11 mouse cellular contexts compared by ENCODE assay signal in genomic region chr9:21000811-21001210, GRCm38 (mm10). TPM values are rescaled to one million over a fixed set of nuclear protein-coding genes. Genes with fewer than 3 reads are reported as not detected.
DNase-seq lines count a peak whose midpoint lies in the region; ATAC-seq and TF ChIP-seq lines count a peak whose summit lies in the region.
"Had no signal": no experiment of that assay in that cellular context is flagged by ENCODE, and none has a peak within 500 bp of the region (broad histone marks: within the 10 kb centered on the region; RNA-seq: fewer than 3 reads in every experiment).

No protein-coding gene starts in this region.

- H3K4me3 ChIP-seq in heart, embryonic 11.5 days (ENCODE audit: low read depth, low read length), result no peak overlapping the region
- no peak overlapping the region for H3K4me3 ChIP-seq in E14TG2a.4 (replicated peaks; ENCODE audit: low read length)
- H3K4me3 ChIP-seq: midbrain, embryonic 15.5 days had no signal

- H3K27me3 ChIP-seq in heart, embryonic 11.5 days (ENCODE audit: control insufficient read depth, insufficient read depth, low read length), result no peaks in the 10 kb centered on the region
- no peaks in the 10 kb centered on the region for H3K27me3 ChIP-seq in E14TG2a.4 (ENCODE audit: insufficient read depth, low read length)
- H3K27me3 ChIP-seq: midbrain, embryonic 15.5 days had no signal

- no peaks in the 10 kb centered on the region for H3K9me3 ChIP-seq in heart, embryonic 11.5 days (replicated peaks; ENCODE audit: control insufficient read depth, low read length)
- no peaks in the 10 kb centered on the region for H3K9me3 ChIP-seq in E14TG2a.4 (ENCODE audit: low read length)
- H3K9me3 ChIP-seq: midbrain, embryonic 15.5 days had no signal

- no peak overlapping the region for H3K9ac ChIP-seq in heart, embryonic 11.5 days (ENCODE audit: low read depth, low read length)
- H3K9ac ChIP-seq: midbrain, embryonic 15.5 days had no signal

- no peaks in the 10 kb centered on the region for H3K4me1 ChIP-seq in heart, embryonic 11.5 days (ENCODE audit: control insufficient read depth, insufficient read depth, low read length)
- H3K4me1 ChIP-seq in E14TG2a.4 (replicated peaks; ENCODE audit: low read depth, low read length), result peaks cover 32% of the 10 kb centered on the region

- no peak for ATAC-seq in heart, embryonic 11.5 days (replicated peaks; ENCODE audit: insufficient number of reproducible peaks, low FRiP score, low TSS enrichment)
- ATAC-seq in erythroid progenitor cell, adult 5-6 weeks (replicated peaks; ENCODE audit: low FRiP score, poor library complexity, severe bottlenecking), result no peak
- ATAC-seq: midbrain, embryonic 15.5 days had no signal

- H3K4me2 ChIP-seq in heart, embryonic 11.5 days, result no peak overlapping the region
- H3K4me2 ChIP-seq: midbrain, embryonic 15.5 days had no signal

- H3K27ac ChIP-seq in heart, embryonic 11.5 days (ENCODE audit: low read depth, low read length), result no peak overlapping the region
- H3K27ac ChIP-seq: midbrain, embryonic 15.5 days had no signal

- no peaks in the 10 kb centered on the region for H3K36me3 ChIP-seq in heart, embryonic 11.5 days (ENCODE audit: control insufficient read depth, insufficient read depth, low read length)
- H3K36me3 ChIP-seq in E14TG2a.4 (ENCODE audit: insufficient read depth, low read length), result peaks cover 17% of the 10 kb centered on the region

- TF ChIP-seq CTCF in E14TG2a.4 (conservative IDR thresholded peaks at IDR 0.05; ENCODE audit: low read length), result peak; percentile 30

- peak; percentile 49 for DNase-seq in heart, postnatal 4 days
- DNase-seq in NIH3T3 (ENCODE audit: low read depth), result peak; percentile 65
- peak; percentile 74 to 76 for DNase-seq in kidney, postnatal 36 days
- no peak for DNase-seq in frontal cortex, postnatal 14 days (ENCODE audit: low spot score in 2 of 2)
- no peak for DNase-seq in right cerebral cortex, postnatal 14 days
- DNase-seq: thymus, postnatal 25 days had no signal

RNA-seq across cellular contexts. Expression of gene Mrpl4, which starts 1.7 kb away (rescaled TPM):
- 10 to 100 TPM; 85.7 to 98.0 TPM for total RNA-seq in heart, postnatal 4 days (2021)
- 140 and 147 TPM in 2 replicates for polyA plus RNA-seq in heart, embryonic 11.5 days (2014; fragmentation: Nextera tagmentation; extraction: Ambion mirVana)
- total RNA-seq in erythroid progenitor cell, adult 5-6 weeks (2015; ENCODE audit: low replicate concordance), result 13.0 and 22.0 TPM in 2 replicates
- total RNA-seq in erythroid progenitor cell, adult 5-6 weeks (2017; ENCODE audit: low replicate concordance), result 13.3 and 18.0 TPM in 2 replicates

RNA-seq across cellular contexts. Expression of gene Icam1, which starts 15.0 kb away (rescaled TPM):
- 1 to 10 TPM; 8.0 to 8.5 TPM for total RNA-seq in heart, postnatal 4 days (2021)
- polyA plus RNA-seq in heart, embryonic 11.5 days (2014; fragmentation: Nextera tagmentation; extraction: Ambion mirVana), result 8.1 and 8.5 TPM in 2 replicates
- total RNA-seq in erythroid progenitor cell, adult 5-6 weeks (2015; ENCODE audit: low replicate concordance), result 1.3 TPM in 1 of 2 replicates, not detected in the other
- 1.5 and 9.0 TPM in 2 replicates for total RNA-seq in erythroid progenitor cell, adult 5-6 weeks (2017; ENCODE audit: low replicate concordance)

RNA-seq across cellular contexts. Expression of gene S1pr2, which starts 24.2 kb away (rescaled TPM):
- 10 to 100 TPM in 1 of 2 experiments, 1 to 10 TPM in 1; 8.4 to 11.1 TPM for total RNA-seq in heart, postnatal 4 days (2021)
- polyA plus RNA-seq in heart, embryonic 11.5 days (2014; fragmentation: Nextera tagmentation; extraction: Ambion mirVana), result 24.6 and 26.5 TPM in 2 replicates
- total RNA-seq in erythroid progenitor cell, adult 5-6 weeks (2015; ENCODE audit: low replicate concordance), result not detected in 2 replicates
- under 0.01 and 0.39 TPM in 2 replicates for total RNA-seq in erythroid progenitor cell, adult 5-6 weeks (2017; ENCODE audit: low replicate concordance)

RNA-seq across cellular contexts. Expression of gene Icam4, which starts 28.4 kb away (rescaled TPM):
- under 1 TPM; 0.27 to 0.93 TPM for total RNA-seq in heart, postnatal 4 days (2021)
- 18.9 and 25.4 TPM in 2 replicates for polyA plus RNA-seq in heart, embryonic 11.5 days (2014; fragmentation: Nextera tagmentation; extraction: Ambion mirVana)
- 164 and 214 TPM in 2 replicates for total RNA-seq in erythroid progenitor cell, adult 5-6 weeks (2015; ENCODE audit: low replicate concordance)
- 107 and 112 TPM in 2 replicates for total RNA-seq in erythroid progenitor cell, adult 5-6 weeks (2017; ENCODE audit: low replicate concordance)

RNA-seq across cellular contexts. Expression of gene Icam5, which starts 31.1 kb away (rescaled TPM):
- total RNA-seq in heart, postnatal 4 days (2021), result not detected
- not detected in 2 replicates for polyA plus RNA-seq in heart, embryonic 11.5 days (2014; fragmentation: Nextera tagmentation; extraction: Ambion mirVana)
- total RNA-seq in erythroid progenitor cell, adult 5-6 weeks (2015; ENCODE audit: low replicate concordance), result 1.3 and 1.4 TPM in 2 replicates
- 1.3 and 3.5 TPM in 2 replicates for total RNA-seq in erythroid progenitor cell, adult 5-6 weeks (2017; ENCODE audit: low replicate concordance)
- total RNA-seq: granulocyte monocyte progenitor cell, adult 5-6 weeks had no signal

Comparison
In these comparisons a context has a peak if more than half of its experiments do, and no peak if none do; other contexts are left out.
1. DNase-seq: peak in heart, postnatal 4 days (single experiment), NIH3T3 (single experiment) and kidney, postnatal 36 days (2 of 2); none in frontal cortex, postnatal 14 days (0 of 2) and right cerebral cortex, postnatal 14 days (single experiment).
2. RNA of gene S1pr2, which starts 24.2 kb away (total RNA-seq): 8.4 to 11.1 TPM in heart, postnatal 4 days; under 0.01 to 0.39 TPM in erythroid progenitor cell, adult 5-6 weeks; every median in the first group is over 4 times any median in the second.